Mouse (Mus musculus) mesoderm, embryonic 11.5 days (tissue): ENCODE data around the gene Ptgs1.

Experiments used
- DNase-seq: peaks from one replicate; pipeline ENCODE4 v3.0.0-alpha.2; 2012; ENCODE audit warnings: low read depth, low spot score

Ptgs1 gene

GRCm38 (mm10) chr2:36247964-36248363 is 17.7 kb downstream of the Ptgs1 start:
- DNase-seq = no peak

- no peak for DNase-seq
Observed at GRCm38 (mm10) chr2:36251156-36251555, 20.9 kb downstream of the Ptgs1 start.

GRCm38 (mm10) chr2:36252505-36252904 is 22.3 kb downstream of the Ptgs1 start:
- no peak for DNase-seq

- DNase-seq = no peak
Observed at GRCm38 (mm10) chr2:36254445-36254844, 24.2 kb downstream of the Ptgs1 start.

- no peak for DNase-seq
Observed at GRCm38 (mm10) chr2:36256931-36257330, 26.7 kb downstream of the Ptgs1 start.

GRCm38 (mm10) chr2:36259382-36259781 is 29.2 kb downstream of the Ptgs1 start:
- DNase-seq = no peak

- DNase-seq = no peak
Observed at GRCm38 (mm10) chr2:36259798-36260540, 29.7 kb downstream of the Ptgs1 start.

- no peak for DNase-seq
Observed at GRCm38 (mm10) chr2:36262025-36262424, 31.8 kb downstream of the Ptgs1 start.

- DNase-seq = no peak
Observed at GRCm38 (mm10) chr2:36269458-36269857, 39.2 kb downstream of the Ptgs1 start.

GRCm38 (mm10) chr2:36270186-36270585 is 40.0 kb downstream of the Ptgs1 start:
- no peak for DNase-seq

- DNase-seq = no peak
Observed at GRCm38 (mm10) chr2:36271085-36271484, 40.9 kb downstream of the Ptgs1 start.

GRCm38 (mm10) chr2:36272288-36272950 is 42.2 kb downstream of the Ptgs1 start:
- no peak for DNase-seq

GRCm38 (mm10) chr2:36276454-36276853 is 46.2 kb downstream of the Ptgs1 start:
- DNase-seq = peak; percentile 75

- DNase-seq = no peak
Observed at GRCm38 (mm10) chr2:36278760-36279159, 48.5 kb downstream of the Ptgs1 start.

- no peak for DNase-seq
Observed at GRCm38 (mm10) chr2:36281138-36281537, 50.9 kb downstream of the Ptgs1 start.

- DNase-seq = no peak
Observed at GRCm38 (mm10) chr2:36282301-36282700, 52.1 kb downstream of the Ptgs1 start.
